28 mouse cellular contexts compared by ENCODE assay signal in genomic region chr1:89596223-89596622, GRCm38 (mm10).
DNase-seq lines count a peak whose midpoint lies in the region; ATAC-seq and TF ChIP-seq lines count a peak whose summit lies in the region.
"Had no signal": no experiment of that assay in that cellular context is flagged by ENCODE, and none has a peak within 500 bp of the region (broad histone marks: within the 10 kb centered on the region; RNA-seq: fewer than 3 reads in every experiment).

No protein-coding gene starts in this region.

- TF ChIP-seq CTCF in gastrocnemius, adult 2 months (IDR thresholded peaks at IDR 0.05) = no peak
- TF ChIP-seq CTCF in heart, postnatal 0 days (IDR thresholded peaks at IDR 0.05; ENCODE audit: low read depth) = no peak
- TF ChIP-seq CTCF in lung, adult 2 months (IDR thresholded peaks at IDR 0.05; ENCODE audit: insufficient read depth, low read length) = no peak

- no peak for ATAC-seq in heart, postnatal 0 days (ENCODE audit: insufficient read depth, low read depth)
- ATAC-seq in heart, embryonic 11.5 days (replicated peaks; ENCODE audit: insufficient number of reproducible peaks, low FRiP score, low TSS enrichment) = no peak
- ATAC-seq: CD4-positive, CD25-positive, alpha-beta regulatory T cell, adult 4 months; forebrain, embryonic 14.5 days; forebrain, embryonic 16.5 days; Patski had no signal

- intact Hi-C loops in gastrocnemius, adult 2 months (cut with DNase I) = no loop called here

- H3K36me3 ChIP-seq in heart, postnatal 0 days (replicated peaks; ENCODE audit: control insufficient read depth, insufficient read depth, low read length) = no peaks in the 10 kb centered on the region
- H3K36me3 ChIP-seq in heart, embryonic 11.5 days (ENCODE audit: control insufficient read depth, insufficient read depth, low read length) = peaks cover 2% of the 10 kb centered on the region; the same call in 1 of the 2 replicates
- H3K36me3 ChIP-seq: G1E had no signal

- H3K9ac ChIP-seq in heart, postnatal 0 days (replicated peaks; ENCODE audit: low read depth, low read length) = no peak overlapping the region
- no peak overlapping the region for H3K9ac ChIP-seq in heart, embryonic 11.5 days (ENCODE audit: low read depth, low read length)
- H3K9ac ChIP-seq: embryonic facial prominence, embryonic 13.5 days; embryonic facial prominence, embryonic 15.5 days; forebrain, embryonic 12.5 days had no signal

- no peak for TF ChIP-seq POLR2A in lung, adult 2 months (IDR thresholded peaks at IDR 0.05; ENCODE audit: borderline replicate concordance, extremely low read depth, low read depth, low read length)

- peaks cover 78% of the 10 kb centered on the region for H3K4me1 ChIP-seq in heart, postnatal 0 days (ENCODE audit: control insufficient read depth, insufficient read depth)
- H3K4me1 ChIP-seq in heart, embryonic 11.5 days (ENCODE audit: control insufficient read depth, insufficient read depth, low read length) = peaks cover 29% of the 10 kb centered on the region
- H3K4me1 ChIP-seq in lung, adult 2 months (ENCODE audit: control insufficient read depth, insufficient read depth, low read length) = peaks cover 27% of the 10 kb centered on the region

- no peak for DNase-seq in gastrocnemius, adult 2 months
- no peak for DNase-seq in gastrocnemius, adult 8-10 months (ENCODE audit: low spot score in 2 of 2)
- DNase-seq in heart, postnatal 0 days (ENCODE audit: low spot score) = no peak
- peak; percentile 46 for DNase-seq in lung, postnatal 36 days
- DNase-seq in lung, adult 2 months = no peak
- DNase-seq: adrenal gland, adult 2 months; adrenal gland, postnatal 10 days; adrenal gland, postnatal 25 days; B cell, adult 2 months; cerebellum, adult 11 months; cerebellum, adult 18-20 months; cerebellum, adult 8-10 months; cerebellum, adult 9-11 months; cerebellum, postnatal 14 days; cerebellum, postnatal 36 days; embryo, embryonic 11 days had no signal

- peak overlapping the region; percentile 88 for H3K27ac ChIP-seq in gastrocnemius, adult 2 months
- H3K27ac ChIP-seq in heart, postnatal 0 days (ENCODE audit: low read depth) = peak overlapping the region; percentile 74; the same call in 1 of the 2 replicates
- no peak overlapping the region for H3K27ac ChIP-seq in heart, embryonic 11.5 days (ENCODE audit: low read depth, low read length)
- H3K27ac ChIP-seq: embryonic facial prominence, embryonic 13.5 days; embryonic facial prominence, embryonic 15.5 days; forebrain, embryonic 10.5 days; forebrain, embryonic 12.5 days had no signal

- no peak overlapping the region for H3K4me2 ChIP-seq in heart, postnatal 0 days (ENCODE audit: low read depth, low read length)
- no peak overlapping the region for H3K4me2 ChIP-seq in heart, embryonic 11.5 days
- H3K4me2 ChIP-seq: embryonic facial prominence, embryonic 13.5 days; embryonic facial prominence, embryonic 15.5 days; forebrain, embryonic 12.5 days had no signal

- no peak overlapping the region for H3K4me3 ChIP-seq in gastrocnemius, adult 2 months
- H3K4me3 ChIP-seq in heart, postnatal 0 days (ENCODE audit: low read depth, low read length) = no peak overlapping the region
- no peak overlapping the region for H3K4me3 ChIP-seq in heart, embryonic 11.5 days (ENCODE audit: low read depth, low read length)
- no peak overlapping the region for H3K4me3 ChIP-seq in lung, adult 2 months (replicated peaks; ENCODE audit: extremely low read depth, low read depth, low read length)
- H3K4me3 ChIP-seq: embryonic facial prominence, embryonic 13.5 days; embryonic facial prominence, embryonic 15.5 days; erythroblast, embryonic 14.5 days; forebrain, embryonic 10.5 days; forebrain, embryonic 12.5 days had no signal

- no peaks in the 10 kb centered on the region for H3K9me3 ChIP-seq in heart, postnatal 0 days (replicated peaks; ENCODE audit: control insufficient read depth, low read length)
- 0 out of 2 replicates have a peak, but pooled peaks cover 2% of the 10 kb centered on the region for H3K9me3 ChIP-seq in heart, embryonic 11.5 days (replicated peaks; ENCODE audit: control insufficient read depth, low read length)
- H3K9me3 ChIP-seq: embryonic facial prominence, embryonic 15.5 days had no signal

- no peak for TF ChIP-seq EP300 in heart, postnatal 0 days (IDR thresholded peaks at IDR 0.05; ENCODE audit: low read depth)

- H3K27me3 ChIP-seq in heart, postnatal 0 days (ENCODE audit: control insufficient read depth, insufficient read depth, low read length) = no peaks in the 10 kb centered on the region
- no peaks in the 10 kb centered on the region for H3K27me3 ChIP-seq in heart, embryonic 11.5 days (ENCODE audit: control insufficient read depth, insufficient read depth, low read length)
- H3K27me3 ChIP-seq: CH12.LX; embryonic facial prominence, embryonic 13.5 days; embryonic facial prominence, embryonic 15.5 days; forebrain, embryonic 12.5 days; Patski had no signal

- WGBS in heart, postnatal 0 days = 71% methylated on average over 2 of the region's 2 CpGs
- WGBS in heart, embryonic 11.5 days (ENCODE audit: insufficient replicate concordance) = 82% methylated on average over 2 of the region's 2 CpGs
- 43% methylated on average over 2 of the region's 2 CpGs for WGBS in lung, adult 2 months
